Mouse (Mus musculus): ENCODE data around the gene Nupr1.

Gene Nupr1

GRCm38 (mm10) chr7:126598919-126599318 lies 31.7 kb downstream of the Nupr1 start:
- no peak for DNase-seq (ENCODE audit: low read depth, low spot score)

DNA sequence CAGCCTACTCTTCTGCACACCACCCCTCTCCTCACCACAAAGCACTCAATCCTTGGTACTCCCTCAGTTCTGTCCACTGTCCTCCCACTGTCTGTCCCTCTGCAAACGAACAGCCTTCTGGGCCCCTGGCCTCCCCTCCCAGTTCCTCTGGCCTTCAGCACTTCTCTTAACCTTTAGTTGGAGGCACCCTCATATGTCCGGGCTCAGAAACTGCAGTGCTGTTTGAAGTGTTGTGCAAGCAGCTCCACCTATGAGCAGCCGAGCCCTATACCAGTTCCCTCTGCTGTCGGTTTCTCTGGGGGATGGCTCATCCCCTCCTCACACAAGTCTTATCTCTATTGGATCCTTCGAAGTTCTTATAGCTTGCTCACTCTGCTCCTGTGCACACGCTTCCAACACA lies 34.2 kb downstream of the Nupr1 start:
- no peak for DNase-seq (ENCODE audit: low read depth, low spot score)

GRCm38 (mm10) chr7:126595890-126596289 lies 34.8 kb downstream of the Nupr1 start:
- DNase-seq (ENCODE audit: low read depth, low spot score): no peak

DNA sequence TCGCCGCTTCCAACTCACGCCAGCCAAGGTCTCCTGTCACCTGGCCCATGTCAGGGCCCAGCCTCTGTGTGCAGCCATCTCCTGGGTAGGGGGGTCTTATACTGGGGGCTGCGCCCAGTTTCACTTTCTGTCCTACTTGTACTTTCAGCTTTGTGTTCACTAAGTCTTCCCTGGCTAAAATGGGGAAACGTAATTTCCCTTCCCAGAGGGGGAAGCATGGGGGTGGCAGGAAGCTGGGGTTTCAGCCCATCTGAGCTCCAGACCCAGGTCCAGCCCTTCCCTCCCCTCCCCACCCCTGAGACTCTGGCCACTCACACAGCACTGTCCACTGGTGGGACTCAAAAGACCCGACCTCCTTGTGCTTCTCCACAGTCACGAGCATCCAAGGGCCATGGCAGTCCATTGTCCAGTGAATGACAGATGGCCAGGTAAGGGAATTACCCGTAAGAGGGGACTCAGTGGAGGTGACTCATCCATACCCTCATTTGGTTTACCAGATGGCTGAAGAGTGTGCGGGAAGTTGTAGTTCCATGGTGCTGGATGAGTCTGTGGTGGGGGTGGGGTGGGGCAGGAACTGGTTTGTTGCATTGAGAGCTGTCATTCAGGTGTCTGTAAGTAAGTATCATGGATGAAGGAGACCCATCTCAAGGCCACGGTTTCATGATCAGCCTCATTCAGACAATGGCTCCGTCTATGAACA lies 35.6 kb downstream of the Nupr1 start, which contains the start of gene Il27:
Gene Il27, minus strand, starts transcription at position 80 of the 700 bp plus-strand sequence.
- DNase-seq (ENCODE audit: low read depth, low spot score): no peak

DNA sequence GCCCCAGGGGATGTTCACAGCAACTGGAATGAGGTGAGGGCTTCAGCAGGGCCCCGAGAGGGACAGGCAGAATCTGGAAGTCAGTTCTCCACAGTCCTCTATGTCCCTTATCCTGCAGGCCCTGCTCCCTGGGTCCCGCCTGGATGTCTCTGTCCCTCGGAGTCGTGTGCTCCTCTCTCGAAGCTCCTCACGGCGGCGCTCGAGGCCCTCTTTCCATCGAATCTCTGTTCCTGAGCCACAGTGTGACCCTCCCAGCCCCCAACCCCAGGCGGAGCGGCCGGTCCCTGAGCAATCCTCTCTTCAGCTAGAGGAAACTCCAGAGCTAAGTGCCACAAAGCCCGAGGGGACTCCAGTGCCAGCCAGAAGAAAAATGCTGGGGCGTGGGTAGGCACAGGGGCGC lies 42.9 kb downstream of the Nupr1 start:
- DNase-seq (ENCODE audit: low read depth, low spot score): peak; percentile 58

GRCm38 (mm10) chr7:126586839-126587238 lies 43.8 kb downstream of the Nupr1 start:
- DNase-seq (ENCODE audit: low read depth, low spot score): no peak

- DNase-seq (ENCODE audit: low read depth, low spot score): no peak
Observed at GRCm38 (mm10) chr7:126585717-126586116, 44.9 kb downstream of the Nupr1 start, which contains the start of gene Cln3. Gene Cln3 (minus strand): TSS chr7:126585817.

DNA sequence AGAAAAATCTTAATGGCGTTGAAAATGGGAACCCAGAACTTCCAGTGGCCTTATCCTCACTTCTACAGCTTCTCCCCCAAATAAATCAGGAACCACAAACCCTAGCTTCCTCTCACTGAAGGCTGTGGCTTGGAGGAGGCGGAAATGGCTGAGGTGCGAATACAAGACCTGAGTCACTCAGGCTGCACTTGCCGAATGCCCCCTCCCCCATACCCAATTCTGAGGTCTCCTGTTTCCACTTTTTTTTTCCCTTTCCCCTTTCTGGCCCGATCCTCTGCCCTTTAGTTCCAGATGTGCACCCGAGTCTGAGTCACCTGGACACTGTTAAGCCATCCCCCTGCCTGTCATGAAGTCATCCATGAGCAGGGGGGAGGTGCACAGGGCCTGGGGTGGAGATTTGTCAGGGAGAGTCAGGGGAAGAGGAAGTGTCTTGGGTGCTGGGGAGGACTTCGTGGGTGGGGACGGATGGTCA lies 46.1 kb downstream of the Nupr1 start, which contains the start of gene Apobr:
Gene Apobr, plus strand, starts transcription at position 437 of the 472 bp plus-strand sequence.
- no peak for DNase-seq (ENCODE audit: low read depth, low spot score)

DNA sequence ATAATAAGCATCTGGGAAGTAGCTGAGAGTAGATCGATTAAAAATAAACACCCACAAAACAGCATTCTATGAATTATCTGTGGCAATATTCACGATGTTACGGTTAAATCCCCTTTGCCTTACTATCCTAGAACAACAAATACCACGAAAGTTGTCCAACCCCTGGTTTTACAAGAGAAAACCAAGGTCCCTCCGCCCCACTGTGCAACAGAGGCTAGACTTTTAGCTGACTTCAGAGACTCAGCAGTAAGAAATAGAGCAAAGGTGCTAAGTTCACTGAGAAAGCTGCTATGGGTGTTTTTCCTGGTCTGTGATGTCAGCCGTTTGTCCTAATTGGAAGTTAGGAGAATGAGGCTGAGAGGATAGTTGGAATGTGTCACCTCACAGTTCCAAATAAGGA lies 46.9 kb downstream of the Nupr1 start:
- no peak for DNase-seq (ENCODE audit: low read depth, low spot score)

- DNase-seq (ENCODE audit: low read depth, low spot score): peak; percentile 80
Observed at GRCm38 (mm10) chr7:126583251-126583709, 47.4 kb downstream of the Nupr1 start.

- no peak for DNase-seq (ENCODE audit: low read depth, low spot score)
Observed at GRCm38 (mm10) chr7:126582759-126583158, 47.9 kb downstream of the Nupr1 start.

- DNase-seq (ENCODE audit: low read depth, low spot score): no peak
Observed at GRCm38 (mm10) chr7:126581661-126582060, 49.0 kb downstream of the Nupr1 start.

DNA sequence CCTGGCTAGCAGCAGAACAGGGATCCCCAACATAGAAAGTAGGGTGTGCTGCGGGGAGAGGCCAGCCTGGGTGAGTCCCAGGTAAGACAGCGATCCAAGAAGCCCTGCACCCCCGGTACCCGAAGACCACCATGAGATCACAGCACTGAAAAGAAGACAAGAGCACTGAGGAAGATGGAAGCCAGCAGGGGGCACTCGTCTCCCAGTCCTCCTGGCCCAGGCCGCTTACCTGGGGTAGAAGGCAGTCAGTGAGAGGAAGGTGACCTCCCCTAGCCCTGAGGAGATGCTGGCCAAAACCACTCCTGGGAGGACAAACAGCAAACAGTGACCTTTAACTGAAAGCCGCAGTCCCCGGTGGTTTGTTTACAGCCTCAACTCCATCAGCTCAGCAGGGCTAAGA lies 51.5 kb downstream of the Nupr1 start:
- DNase-seq (ENCODE audit: low read depth, low spot score): no peak

GRCm38 (mm10) chr7:126576946-126577345 lies 53.7 kb downstream of the Nupr1 start:
- DNase-seq (ENCODE audit: low read depth, low spot score): no peak
